Mouse (Mus musculus) embryonic facial prominence, embryonic 11.5 days (tissue): ENCODE measurements around the gene Ccdc78. TPM values are rescaled to one million over a fixed set of nuclear protein-coding genes. Genes with fewer than 3 reads are reported as not detected.
"Not testable (repeated sequence)": the region's sequence is repeated elsewhere in the genome, so short reads cannot be mapped to it uniquely, and the experiment has no call there.

Source experiments
- ATAC-seq: fragments of 200-750 bp; cut with Nextera tagmentation; replicated peaks from 2 replicates; pipeline ENCODE4 v1.8.0; 2017; ENCODE audit warnings: low read depth; ENCODE audit not compliant: insufficient number of reproducible peaks, low FRiP score, low TSS enrichment
- DNase-seq: peaks from one replicate; pipeline ENCODE4 v3.0.0-alpha.2; 2015; ENCODE audit warnings: low spot score
- H3K27ac ChIP-seq: fragments of 300-500 bp; sonication (generic); replicated peaks from 2 replicates; pipeline ENCODE4 v1.5.1; 2014; ENCODE audit warnings: mild to moderate bottlenecking, low read depth, low read length, control low read depth
- H3K27me3 ChIP-seq: fragments of 300-500 bp; sonication (generic); 2 replicates; pipeline ENCODE4 v1.6.1; 2014; ENCODE audit warnings: mild to moderate bottlenecking, low read length, moderate library complexity, mixed read lengths; ENCODE audit not compliant: control insufficient read depth, insufficient read depth
- H3K36me3 ChIP-seq: fragments of 300-500 bp; sonication (generic); replicated peaks from 2 replicates; pipeline ENCODE4 v1.6.1; 2014; ENCODE audit warnings: low read depth, mild to moderate bottlenecking, low read length, moderate library complexity, mixed read lengths; ENCODE audit not compliant: control insufficient read depth, insufficient read depth
- H3K4me1 ChIP-seq: fragments of 300-500 bp; sonication (generic); 2 replicates; pipeline ENCODE4 v1.6.1; 2014; ENCODE audit warnings: low read length, mixed read lengths; ENCODE audit not compliant: control insufficient read depth, insufficient read depth
- H3K4me2 ChIP-seq: fragments of 300-500 bp; sonication (generic); 2 replicates; pipeline ENCODE4 v1.6.1; 2014; ENCODE audit warnings: low read depth, mild to moderate bottlenecking, control low read depth, low read length, moderate library complexity
- H3K4me3 ChIP-seq: fragments of 300-500 bp; sonication (generic); 2 replicates; pipeline ENCODE4 v1.5.1; 2014; ENCODE audit warnings: low read depth, low read length, control low read depth
- H3K9ac ChIP-seq: fragments of 300-500 bp; sonication (generic); replicated peaks from 2 replicates; pipeline ENCODE4 v1.6.1; 2014; ENCODE audit warnings: mild to moderate bottlenecking, control low read depth, low read length
- H3K9me3 ChIP-seq: fragments of 300-500 bp; sonication (generic); replicated peaks from 2 replicates; pipeline ENCODE4 v1.6.1; 2016; ENCODE audit warnings: mild to moderate bottlenecking, low read length, inconsistent platforms, mixed read lengths; ENCODE audit not compliant: control insufficient read depth
- WGBS: fragments of 180-500 bp; shearing (Covaris S2); extraction: QIAGEN DNeasy Blood & Tissue Kit; methylation state at CpG from one replicate; pipeline ENCODE4 v1.1.7; 2014; 5-methylcytosine and 5-hydroxymethylcytosine counted together
- polyA plus RNA-seq: library from polyadenylated mRNA; unstranded; fragments of >200 nt; fragmentation: Nextera tagmentation; extraction: Ambion mirVana; gene quantifications from 2 replicates; pipeline ENCODE4 v1.2.1, GENCODE M21; 2014

Ccdc78 gene
- polyA plus RNA-seq, 1 experiment from 2014 or later: not detected

- WGBS: 70% methylated on average over 17 of the region's 17 CpGs
- H3K4me1 ChIP-seq: peaks cover 7% of the 10 kb centered on the region
- DNase-seq: no peak
Observed at GRCm38 (mm10) chr17:25794998-25795397, 8.6 kb downstream of the Ccdc78 start.

GRCm38 (mm10) chr17:25795609-25796092 is 9.3 kb downstream of the Ccdc78 start, which contains the start of gene AC134908.4:
AC134908.4 (minus strand) TSS chr17:25795659.
- DNase-seq (peak; percentile 65), ATAC-seq (0 out of 2 replicates have a peak, but pooled peaks have one; percentile 24)
- Histone ChIP-seq H3K4me2 (peak within 1 kb of the TSS; percentile 97), H3K4me1 (peaks cover 7% of the 10 kb centered on the region), H3K9ac (peak within 1 kb of the TSS; percentile 81), H3K27ac (peak within 1 kb of the TSS; percentile 68), H3K9me3 (no peaks in the 10 kb centered on the region), H3K4me3 (peak within 1 kb of the TSS; percentile 80), H3K36me3 (no peaks in the 10 kb centered on the region), H3K27me3 (no peaks in the 10 kb centered on the region)
- 3% methylated on average over 6 of the region's 6 CpGs for WGBS

More at GRCm38 (mm10) chr17:25794998-25795397, 8.6 kb downstream of the Ccdc78 start:
- Histone ChIP-seq H3K9me3 (no peaks in the 10 kb centered on the region), H3K4me2 (peak overlapping the region; percentile 97), H3K9ac (peak overlapping the region; percentile 81), H3K27me3 (no peaks in the 10 kb centered on the region), H3K36me3 (no peaks in the 10 kb centered on the region), H3K4me3 (peak overlapping the region; percentile 80), H3K27ac (peak overlapping the region; percentile 30; the same call in 1 of the 2 replicates)
- no peak for ATAC-seq

GRCm38 (mm10) chr17:25796211-25796771 is 9.9 kb downstream of the Ccdc78 start:
- peak overlapping the region; percentile 80 for H3K4me3 ChIP-seq
- peak overlapping the region; percentile 68 for H3K27ac ChIP-seq
- peaks cover 7% of the 10 kb centered on the region for H3K4me1 ChIP-seq
- H3K27me3 ChIP-seq: no peaks in the 10 kb centered on the region
- H3K36me3 ChIP-seq: no peaks in the 10 kb centered on the region
- under 1% methylated on average over 36 of the region's 37 CpGs for WGBS
- no peak; the same call in 1 of the 2 replicates for ATAC-seq
- DNase-seq: no peak
- H3K4me2 ChIP-seq: peak overlapping the region; percentile 97
- no peaks in the 10 kb centered on the region for H3K9me3 ChIP-seq
- peak overlapping the region; percentile 81 for H3K9ac ChIP-seq

GRCm38 (mm10) chr17:25796951-25797369 is 10.6 kb downstream of the Ccdc78 start, which contains the start of gene Metrn:
Metrn (minus strand) TSS chr17:25797136.
- Histone ChIP-seq H3K9me3 (no peaks in the 10 kb centered on the region), H3K27ac (peak within 1 kb of the TSS; percentile 68), H3K4me1 (peaks cover 7% of the 10 kb centered on the region), H3K4me2 (peak within 1 kb of the TSS; percentile 97), H3K9ac (peak within 1 kb of the TSS; percentile 81), H3K4me3 (peak within 1 kb of the TSS; percentile 80), H3K36me3 (no peaks in the 10 kb centered on the region), H3K27me3 (no peaks in the 10 kb centered on the region)
- DNase-seq (peak; percentile 95), ATAC-seq (peak; percentile 61)
- under 1% methylated on average over 35 of the region's 35 CpGs for WGBS

GRCm38 (mm10) chr17:25801029-25801428 is 14.6 kb downstream of the Ccdc78 start:
- no peak overlapping the region for H3K27ac ChIP-seq
- H3K4me2 ChIP-seq: no peak overlapping the region
- H3K27me3 ChIP-seq: no peaks in the 10 kb centered on the region
- no peak overlapping the region for H3K9ac ChIP-seq
- no peaks in the 10 kb centered on the region; the same call in 1 of the 2 replicates for H3K4me1 ChIP-seq
- no peaks in the 10 kb centered on the region for H3K9me3 ChIP-seq
- no peaks in the 10 kb centered on the region for H3K36me3 ChIP-seq
- DNase-seq: peak; percentile 85
- ATAC-seq: no peak
- H3K4me3 ChIP-seq: no peak overlapping the region
- WGBS: 6% methylated on average over 6 of the region's 6 CpGs

- peak; percentile 51 for DNase-seq
- peak overlapping the region; percentile 16; the same call in 1 of the 2 replicates for H3K4me2 ChIP-seq
- peaks cover under 1% of the 10 kb centered on the region for H3K27me3 ChIP-seq
- no peaks in the 10 kb centered on the region for H3K4me1 ChIP-seq
- H3K27ac ChIP-seq: no peak overlapping the region; the same call in 1 of the 2 replicates
- H3K4me3 ChIP-seq: no peak overlapping the region
- H3K9ac ChIP-seq: no peak overlapping the region
- no peaks in the 10 kb centered on the region for H3K9me3 ChIP-seq
- peak; percentile 79 for ATAC-seq
- WGBS: 6% methylated on average over 10 of the region's 10 CpGs
- no peaks in the 10 kb centered on the region for H3K36me3 ChIP-seq
Observed at GRCm38 (mm10) chr17:25802825-25803517, 16.6 kb downstream of the Ccdc78 start.

- DNase-seq (no peak), ATAC-seq (no peak)
- no peaks in the 10 kb centered on the region; the same call in 1 of the 2 replicates for H3K4me1 ChIP-seq
- no peaks in the 10 kb centered on the region for H3K9me3 ChIP-seq
- H3K9ac ChIP-seq: no peak overlapping the region
- no peak overlapping the region for H3K4me3 ChIP-seq
- WGBS: 81% methylated on average over 4 of the region's 4 CpGs
- peaks cover 14% of the 10 kb centered on the region for H3K27me3 ChIP-seq
- H3K4me2 ChIP-seq: no peak overlapping the region
- no peaks in the 10 kb centered on the region for H3K36me3 ChIP-seq
- H3K27ac ChIP-seq: no peak overlapping the region
Observed at GRCm38 (mm10) chr17:25806507-25806906, 20.1 kb downstream of the Ccdc78 start.

GRCm38 (mm10) chr17:25807452-25807851 is 21.1 kb downstream of the Ccdc78 start:
- 56% methylated on average over 2 of the region's 2 CpGs for WGBS
- not testable (repeated sequence) for H3K4me1 ChIP-seq

More at GRCm38 (mm10) chr17:25807452-25807851, 21.1 kb downstream of the Ccdc78 start:
- not testable (repeated sequence) for H3K9me3 ChIP-seq, H3K4me2 ChIP-seq, ATAC-seq, H3K9ac ChIP-seq, H3K4me3 ChIP-seq, H3K36me3 ChIP-seq, DNase-seq, H3K27ac ChIP-seq
- H3K27me3 ChIP-seq: peaks cover 14% of the 10 kb centered on the region
